Mouse (Mus musculus): ENCODE results near the gene Dnajc5.
"Not testable (repeated sequence)": the region's sequence is repeated elsewhere in the genome, so short reads cannot be mapped to it uniquely, and the experiment has no call there.

Gene Dnajc5

GRCm38 (mm10) chr2:181520118-181520935 is at the start of gene Dnajc5:
Gene Dnajc5, plus strand, starts transcription at chr2:181520485.
- DNase-seq (ENCODE audit: extremely low spot score) = peak; percentile 97

DNA sequence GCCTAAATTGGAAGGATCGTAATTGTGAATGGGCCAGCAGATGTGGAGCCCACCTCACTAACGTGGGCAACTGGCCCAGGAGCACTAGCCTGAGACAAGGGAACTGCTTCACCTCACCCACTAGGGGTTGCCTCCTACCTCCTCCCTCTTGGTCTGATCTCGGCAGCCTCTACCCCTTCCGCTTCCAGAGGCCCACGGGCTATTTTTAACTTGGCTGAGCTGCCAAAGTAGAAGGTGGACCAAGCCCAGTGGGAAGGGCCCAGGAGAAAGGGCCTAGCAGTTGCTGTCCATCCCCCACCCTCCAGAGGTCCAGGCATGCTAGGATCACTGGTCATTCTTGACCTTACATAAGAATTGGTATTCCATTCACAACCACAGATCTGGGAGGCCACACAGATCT is 49.0 kb upstream of the Dnajc5 start:
- DNase-seq (ENCODE audit: extremely low spot score) = no peak

- DNase-seq (ENCODE audit: extremely low spot score) = no peak
Measured at GRCm38 (mm10) chr2:181472256-181472827, 47.9 kb upstream of the Dnajc5 start.

- DNase-seq (ENCODE audit: extremely low spot score) = no peak
Measured at GRCm38 (mm10) chr2:181483120-181483519, 37.2 kb upstream of the Dnajc5 start.

DNA sequence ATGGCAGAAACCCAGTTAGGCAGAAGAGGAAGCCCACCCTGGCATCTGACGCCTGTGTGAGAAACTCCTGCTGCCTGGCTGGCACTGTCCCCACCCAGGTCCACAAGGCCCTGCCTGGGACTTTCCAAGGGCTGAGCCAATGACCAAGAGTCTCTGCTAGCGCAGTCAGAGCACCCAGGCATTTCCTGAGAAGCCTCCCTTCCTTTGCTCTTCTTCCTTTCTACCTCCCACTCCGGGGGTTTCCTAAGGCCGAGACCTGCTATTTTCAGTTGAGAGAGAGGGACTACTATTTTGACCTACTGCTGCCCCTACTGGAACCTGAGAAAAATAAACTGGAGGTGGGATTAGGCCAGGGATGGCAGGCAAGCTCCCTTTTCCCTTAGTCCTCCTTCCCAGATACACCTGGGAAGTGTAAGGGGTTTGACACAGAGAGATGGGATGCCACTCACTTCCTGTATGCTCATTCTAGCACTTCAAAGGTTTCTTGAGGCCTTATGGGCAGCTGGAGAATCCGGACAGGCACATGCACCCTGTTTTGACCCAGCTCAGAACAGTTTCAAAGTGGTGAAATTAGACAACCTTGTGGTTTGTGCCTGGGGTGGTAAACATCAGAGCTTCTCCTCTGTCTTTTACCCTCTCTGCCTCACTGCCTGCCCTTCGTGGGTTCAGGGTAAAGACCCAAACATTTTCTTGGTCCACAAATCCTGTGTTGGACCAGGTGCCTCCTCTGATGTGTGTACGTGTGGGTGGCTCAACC is 36.5 kb upstream of the Dnajc5 start:
- no peak for DNase-seq (ENCODE audit: extremely low spot score)

- no peak for DNase-seq (ENCODE audit: extremely low spot score)
Measured at GRCm38 (mm10) chr2:181484456-181485233, 35.6 kb upstream of the Dnajc5 start.

- DNase-seq (ENCODE audit: extremely low spot score) = no peak
Measured at GRCm38 (mm10) chr2:181485741-181486140, 34.5 kb upstream of the Dnajc5 start.

- DNase-seq (ENCODE audit: extremely low spot score) = peak; percentile 70
Measured at GRCm38 (mm10) chr2:181487338-181488277, 32.7 kb upstream of the Dnajc5 start.

DNA sequence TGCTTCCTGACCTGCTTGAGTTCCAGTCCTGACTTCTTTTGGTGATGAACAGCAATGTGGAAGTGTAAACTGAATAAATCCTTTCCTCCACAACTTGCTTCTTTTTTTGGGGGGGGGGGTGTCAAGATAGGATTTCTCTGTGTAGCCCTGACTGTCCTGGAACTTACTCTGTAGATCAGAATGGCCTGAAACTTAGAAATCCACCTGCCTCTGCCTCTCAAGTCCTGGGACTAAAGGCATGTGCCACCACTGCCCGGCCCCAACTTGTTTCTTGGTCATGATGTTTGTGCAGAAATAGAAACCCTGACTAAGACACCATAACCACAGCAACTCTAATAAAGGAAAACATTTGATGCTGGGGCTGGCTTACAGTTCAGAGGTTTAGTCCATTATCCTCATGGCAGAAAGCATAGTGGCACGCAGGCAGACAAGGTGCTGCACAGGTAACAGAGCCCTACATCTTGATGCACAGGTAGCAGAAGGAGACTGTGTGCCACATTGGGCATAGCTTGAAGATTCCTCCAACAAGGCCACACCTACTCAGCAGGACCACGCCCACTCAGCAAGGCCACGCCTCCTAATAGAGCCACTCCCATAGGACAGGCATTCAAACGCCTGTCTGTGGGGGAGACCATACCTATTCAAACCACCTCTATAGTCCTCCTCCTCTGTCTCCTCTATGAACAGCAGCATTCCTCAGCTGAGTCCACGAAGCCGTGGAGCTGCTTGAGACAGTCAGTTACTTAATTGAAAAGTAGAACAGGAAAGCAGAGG is 28.7 kb upstream of the Dnajc5 start:
- no peak for DNase-seq (ENCODE audit: extremely low spot score)

- no peak for DNase-seq (ENCODE audit: extremely low spot score)
Measured at GRCm38 (mm10) chr2:181492206-181492605, 28.1 kb upstream of the Dnajc5 start.

DNA sequence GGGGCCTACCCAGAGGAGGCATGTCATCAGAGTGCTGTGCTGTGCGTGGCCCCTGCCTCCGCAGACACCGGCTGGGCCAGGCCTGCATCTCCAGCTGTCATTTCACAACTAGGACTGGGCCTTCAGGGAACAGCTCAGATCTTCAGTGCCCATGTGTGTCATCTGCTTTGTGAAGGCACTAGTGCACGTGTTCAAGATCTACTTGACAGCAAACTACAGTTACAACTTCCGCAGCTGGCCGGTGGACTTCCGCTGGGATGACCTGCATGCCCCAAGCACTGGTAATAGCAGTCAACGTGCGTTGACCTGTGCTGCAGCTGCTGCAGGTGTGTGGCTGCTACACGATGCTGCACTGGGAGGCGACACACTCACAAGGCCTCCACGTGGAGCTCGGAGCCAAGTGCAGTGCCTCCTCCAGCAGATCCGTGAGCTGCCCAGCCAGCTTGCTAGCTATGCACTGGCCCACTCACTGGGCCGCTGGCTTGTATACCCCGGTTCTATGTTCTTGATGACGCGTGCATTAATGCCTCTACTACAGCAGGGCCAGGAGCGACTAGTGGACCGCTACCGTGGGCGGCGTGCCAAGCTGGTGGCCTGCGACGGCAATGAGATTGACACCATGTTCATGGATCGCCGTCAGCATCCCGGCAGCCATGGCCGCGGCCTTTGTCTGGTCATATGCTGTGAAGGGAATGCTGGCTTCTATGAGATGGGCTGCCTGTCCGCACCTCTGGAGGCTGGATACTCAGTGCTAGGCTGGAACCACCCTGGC is 26.9 kb upstream of the Dnajc5 start, which contains the start of gene Abhd16b:
Gene Abhd16b (plus strand): TSS at position 51 of the 772 bp plus-strand sequence.
- DNase-seq (ENCODE audit: extremely low spot score) = no peak

- DNase-seq (ENCODE audit: extremely low spot score) = no peak
Measured at GRCm38 (mm10) chr2:181494266-181494945, 25.9 kb upstream of the Dnajc5 start.

DNA sequence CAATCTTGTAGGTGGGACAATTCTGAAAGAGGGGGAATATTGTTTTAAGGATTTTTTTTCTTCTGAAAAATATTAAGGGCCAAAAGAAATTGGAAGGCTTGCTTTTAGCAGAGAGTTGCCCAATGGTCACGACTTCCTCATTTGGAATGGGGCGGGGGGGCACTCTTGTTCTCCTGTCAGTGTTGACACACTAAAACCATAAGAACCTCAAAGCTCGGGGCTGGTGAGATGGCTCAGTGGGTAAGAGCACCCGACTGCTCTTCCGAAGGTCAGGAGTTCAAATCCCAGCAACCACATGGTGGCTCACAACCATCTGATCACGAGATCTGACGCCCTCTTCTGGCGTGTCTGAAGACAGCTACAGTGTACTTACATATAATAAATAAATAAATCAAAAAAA is 24.4 kb upstream of the Dnajc5 start:
- DNase-seq (ENCODE audit: extremely low spot score) = not testable (repeated sequence)

GRCm38 (mm10) chr2:181496281-181496680 is 24.0 kb upstream of the Dnajc5 start:
- DNase-seq (ENCODE audit: extremely low spot score) = peak; percentile 70

GRCm38 (mm10) chr2:181496831-181497547 is 23.3 kb upstream of the Dnajc5 start, which contains the start of gene Tpd52l2:
Gene Tpd52l2, plus strand, starts transcription at chr2:181497142.
- DNase-seq (ENCODE audit: extremely low spot score) = peak; percentile 92

DNA sequence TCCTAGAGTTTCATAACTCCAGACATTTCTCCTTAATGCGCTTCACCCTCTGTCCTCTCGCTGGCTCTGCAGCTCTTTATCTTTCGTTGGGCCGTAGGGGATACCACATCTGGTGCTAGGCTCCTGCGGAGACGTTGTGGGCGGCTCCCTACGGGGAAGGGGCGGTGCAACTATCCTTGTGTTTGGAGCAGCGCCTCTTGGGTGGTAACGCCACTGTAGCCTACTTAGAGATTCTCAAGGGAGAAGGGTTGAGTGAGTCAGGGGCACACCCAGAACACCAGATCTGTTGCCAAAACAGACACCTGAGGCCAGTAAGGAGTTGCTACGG is 22.8 kb upstream of the Dnajc5 start:
- DNase-seq (ENCODE audit: extremely low spot score) = no peak

GRCm38 (mm10) chr2:181498644-181499043 is 21.6 kb upstream of the Dnajc5 start:
- no peak for DNase-seq (ENCODE audit: extremely low spot score)

DNA sequence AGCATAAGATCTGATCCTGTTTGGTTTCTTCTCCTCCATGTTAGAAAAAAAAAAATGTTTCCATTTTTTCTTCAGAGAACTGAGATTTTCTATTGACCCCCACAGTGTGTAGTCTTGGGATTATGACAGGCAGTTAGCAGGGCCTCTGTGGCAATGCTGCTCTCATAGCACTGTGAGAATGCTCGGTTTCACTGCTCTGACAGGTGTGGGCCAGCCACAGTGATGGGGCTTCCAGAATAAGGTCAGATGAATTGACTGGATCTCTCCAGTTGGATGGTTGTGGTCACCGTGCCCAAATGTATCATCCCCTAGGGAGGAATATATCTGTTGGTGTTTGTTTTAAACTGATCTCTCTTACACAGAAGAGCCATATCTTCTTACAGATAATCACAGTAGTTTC is 11.1 kb upstream of the Dnajc5 start:
- no peak for DNase-seq (ENCODE audit: extremely low spot score)
